Mouse (Mus musculus): ENCODE measurements around the gene Col18a1. TPM values are rescaled to one million over a fixed set of nuclear protein-coding genes. Genes with fewer than 3 reads are reported as not detected.

The Col18a1 gene
- total RNA-seq, 1 experiment from 2014 or later, result 26.1 TPM

GRCm38 (mm10) chr10:77110010-77110409, 56.3 kb downstream of the Col18a1 start:
- no peak for DNase-seq

GRCm38 (mm10) chr10:77108106-77108505, 58.2 kb downstream of the Col18a1 start:
- no peak for DNase-seq

GRCm38 (mm10) chr10:77104327-77104726, 62.0 kb downstream of the Col18a1 start:
- DNase-seq, result no peak

GRCm38 (mm10) chr10:77103689-77104088, 62.7 kb downstream of the Col18a1 start:
- no peak for DNase-seq

- no peak for DNase-seq
Measured at GRCm38 (mm10) chr10:77099777-77100176, 66.6 kb downstream of the Col18a1 start.

GRCm38 (mm10) chr10:77098619-77099018, 67.7 kb downstream of the Col18a1 start:
- no peak for DNase-seq

- no peak for DNase-seq
Measured at GRCm38 (mm10) chr10:77097890-77098200, 68.5 kb downstream of the Col18a1 start.

GRCm38 (mm10) chr10:77097006-77097889, 69.1 kb downstream of the Col18a1 start:
- DNase-seq, result no peak

GRCm38 (mm10) chr10:77095666-77096065, 70.7 kb downstream of the Col18a1 start:
- no peak for DNase-seq

GRCm38 (mm10) chr10:77093817-77094216, 72.5 kb downstream of the Col18a1 start:
- no peak for DNase-seq

GRCm38 (mm10) chr10:77091538-77092097, 74.7 kb downstream of the Col18a1 start:
- DNase-seq, result no peak

GRCm38 (mm10) chr10:77090063-77090462, 76.3 kb downstream of the Col18a1 start:
- DNase-seq, result no peak

GRCm38 (mm10) chr10:77089336-77089735, 77.0 kb downstream of the Col18a1 start:
- peak; percentile 74 for DNase-seq

- DNase-seq, result peak; percentile 70
Measured at GRCm38 (mm10) chr10:77084568-77084967, 81.8 kb downstream of the Col18a1 start.

- DNase-seq, result no peak
Measured at GRCm38 (mm10) chr10:77082921-77083320, 83.4 kb downstream of the Col18a1 start.

- DNase-seq, result peak; percentile 83
Measured at GRCm38 (mm10) chr10:77082453-77082852, 83.9 kb downstream of the Col18a1 start.

- DNase-seq, result no peak
Measured at GRCm38 (mm10) chr10:77078961-77079360, 87.4 kb downstream of the Col18a1 start.

GRCm38 (mm10) chr10:77078456-77078855, 87.9 kb downstream of the Col18a1 start:
- no peak for DNase-seq

- DNase-seq, result peak; percentile 34
Measured at GRCm38 (mm10) chr10:77074276-77074974, 91.9 kb downstream of the Col18a1 start.

- peak; percentile 79 for DNase-seq
Measured at GRCm38 (mm10) chr10:77070072-77070471, 96.3 kb downstream of the Col18a1 start.

- no peak for DNase-seq
Measured at GRCm38 (mm10) chr10:77068469-77068868, 97.9 kb downstream of the Col18a1 start.

GRCm38 (mm10) chr10:77064659-77065058, 101.7 kb downstream of the Col18a1 start:
- no peak for DNase-seq

- no peak for DNase-seq
Measured at GRCm38 (mm10) chr10:77064239-77064638, 102.1 kb downstream of the Col18a1 start.

All from adrenal gland, postnatal 25 days (tissue).